Mouse (Mus musculus): ENCODE data around the gene Hdac4.

GRCm38 (mm10) chr1:92092286-92092685, 103.2 kb downstream of the Hdac4 start:
- TF ChIP-seq POLR2A (IDR thresholded peaks at IDR 0.05; ENCODE audit: borderline replicate concordance, control insufficient read depth, low read depth, low read length), result no peak
- TF ChIP-seq CTCF (IDR thresholded peaks at IDR 0.05; ENCODE audit: control insufficient read depth, insufficient read depth, low read length), result no peak

Data from bone marrow, adult 2 months (tissue).